Mouse (Mus musculus) heart, embryonic 13.5 days (tissue): ENCODE results near the gene Ppp1r9a. TPM values are rescaled to one million over a fixed set of nuclear protein-coding genes. Genes with fewer than 3 reads are reported as not detected.

Experiments
- ATAC-seq: fragments of 200-750 bp; cut with Nextera tagmentation; 2 replicates; pipeline ENCODE4 v1.8.0; 2017; ENCODE audit warnings: moderate TSS enrichment; ENCODE audit not compliant: insufficient number of reproducible peaks, low FRiP score, low TSS enrichment; ENCODE audit errors: extremely low read depth
- H3K27ac ChIP-seq: fragments of 300-500 bp; sonication (generic); replicated peaks from 2 replicates; pipeline ENCODE4 v1.5.1; 2015; ENCODE audit warnings: moderate library complexity, mild to moderate bottlenecking, inconsistent platforms
- H3K27me3 ChIP-seq: fragments of 300-500 bp; sonication (generic); replicated peaks from 2 replicates; pipeline ENCODE4 v1.6.1; 2015; ENCODE audit warnings: mild to moderate bottlenecking, inconsistent platforms
- H3K36me3 ChIP-seq: fragments of 300-500 bp; sonication (generic); 2 replicates; pipeline ENCODE4 v1.6.1; 2015; ENCODE audit warnings: mild to moderate bottlenecking, inconsistent platforms
- H3K4me1 ChIP-seq: fragments of 300-500 bp; sonication (generic); 2 replicates; pipeline ENCODE4 v1.6.1; 2015; ENCODE audit warnings: inconsistent platforms
- H3K4me2 ChIP-seq: fragments of 300-500 bp; sonication (generic); 2 replicates; pipeline ENCODE4 v1.6.1; 2015; ENCODE audit warnings: inconsistent platforms, mild to moderate bottlenecking, moderate library complexity
- H3K4me3 ChIP-seq: fragments of 300-500 bp; sonication (generic); 2 replicates; pipeline ENCODE4 v1.5.1; 2015; ENCODE audit warnings: moderate library complexity, mild to moderate bottlenecking, inconsistent platforms
- H3K9ac ChIP-seq: fragments of 300-500 bp; sonication (generic); 2 replicates; pipeline ENCODE4 v1.6.1; 2015; ENCODE audit warnings: inconsistent platforms, mild to moderate bottlenecking, moderate library complexity
- H3K9me3 ChIP-seq: fragments of 300-500 bp; sonication (generic); 2 replicates; pipeline ENCODE4 v1.6.1; 2016; ENCODE audit warnings: inconsistent platforms
- WGBS: fragments of 180-500 bp; shearing (Covaris S2); methylation state at CpG from one replicate; pipeline ENCODE4 v1.1.7; 2015; ENCODE audit warnings: mixed read lengths; 5-methylcytosine and 5-hydroxymethylcytosine counted together
- polyA plus RNA-seq: library from polyadenylated mRNA; unstranded; fragments of >200 nt; fragmentation: Nextera tagmentation; extraction: Ambion mirVana; gene quantifications from 2 replicates; pipeline ENCODE4 v1.2.1, GENCODE M21; 2015

The Ppp1r9a gene
- polyA plus RNA-seq, 1 experiment from 2014 or later: 13.1 TPM

DNA sequence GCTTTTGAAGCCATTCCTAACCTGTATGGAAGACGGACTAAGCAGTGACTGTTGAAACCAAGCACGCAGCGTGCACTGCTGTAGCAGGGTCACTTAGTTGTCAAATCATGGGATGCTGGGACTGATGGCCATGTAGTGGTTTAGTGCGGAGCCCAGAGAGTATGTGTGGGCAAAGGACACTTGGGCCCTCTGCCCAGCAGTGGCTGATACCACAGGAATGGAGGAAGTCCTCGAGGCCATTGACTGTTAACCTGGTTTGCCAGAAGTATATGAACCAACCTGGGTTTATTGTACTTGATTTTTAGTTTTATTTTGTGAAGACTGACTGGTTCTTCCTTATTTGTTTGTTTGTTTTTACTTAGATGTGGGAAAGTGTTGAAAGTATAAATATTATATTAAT, 84.4 kb downstream of the Ppp1r9a start:
- no peak for ATAC-seq

GRCm38 (mm10) chr6:4988688-4989087, 86.0 kb downstream of the Ppp1r9a start:
- no peaks in the 10 kb centered on the region for H3K36me3 ChIP-seq
- peaks cover 22% of the 10 kb centered on the region for H3K4me1 ChIP-seq
- no peak overlapping the region for H3K27ac ChIP-seq
- H3K4me3 ChIP-seq: no peak overlapping the region
- no peak overlapping the region for H3K9ac ChIP-seq
- H3K9me3 ChIP-seq: no peaks in the 10 kb centered on the region
- H3K4me2 ChIP-seq: no peak overlapping the region
- no peak for ATAC-seq
- H3K27me3 ChIP-seq: no peaks in the 10 kb centered on the region
- 53% methylated on average over 4 of the region's 4 CpGs for WGBS

More for the DNA sequence above, 84.4 kb downstream of the Ppp1r9a start:
- H3K4me1 ChIP-seq: peaks cover 15% of the 10 kb centered on the region
- 90% methylated on average over 5 of the region's 5 CpGs for WGBS
- no peak overlapping the region for H3K4me2 ChIP-seq
- no peaks in the 10 kb centered on the region for H3K9me3 ChIP-seq
- H3K27me3 ChIP-seq: no peaks in the 10 kb centered on the region
- no peaks in the 10 kb centered on the region for H3K36me3 ChIP-seq
- no peak overlapping the region for H3K4me3 ChIP-seq
- no peak overlapping the region for H3K27ac ChIP-seq
- H3K9ac ChIP-seq: no peak overlapping the region

DNA sequence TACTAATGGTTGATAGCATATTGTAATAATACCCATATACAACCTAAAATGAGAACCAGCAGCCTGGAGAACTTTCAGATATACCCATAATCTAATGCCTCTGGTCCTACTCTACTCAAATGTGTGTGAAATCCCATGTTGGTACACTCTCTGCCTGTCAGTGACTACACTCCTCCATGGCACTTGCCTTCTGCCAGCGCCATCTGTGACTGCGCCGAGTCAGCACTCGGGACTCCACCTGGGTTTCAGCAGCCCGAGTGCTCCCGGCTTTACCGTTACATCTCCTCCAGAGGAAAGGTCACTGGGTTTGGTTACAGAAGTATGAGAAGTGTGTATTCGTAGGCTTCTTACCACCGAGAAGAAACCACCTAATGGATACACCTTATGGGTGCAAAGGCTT, 89.6 kb downstream of the Ppp1r9a start:
- H3K36me3 ChIP-seq: no peaks in the 10 kb centered on the region
- no peaks in the 10 kb centered on the region for H3K27me3 ChIP-seq
- H3K4me1 ChIP-seq: peaks cover 42% of the 10 kb centered on the region
- no peak for ATAC-seq
- no peak overlapping the region for H3K4me2 ChIP-seq
- no peak overlapping the region for H3K4me3 ChIP-seq
- H3K9ac ChIP-seq: no peak overlapping the region
- H3K9me3 ChIP-seq: no peaks in the 10 kb centered on the region
- no peak overlapping the region for H3K27ac ChIP-seq
- 91% methylated on average over 9 of the region's 9 CpGs for WGBS

DNA sequence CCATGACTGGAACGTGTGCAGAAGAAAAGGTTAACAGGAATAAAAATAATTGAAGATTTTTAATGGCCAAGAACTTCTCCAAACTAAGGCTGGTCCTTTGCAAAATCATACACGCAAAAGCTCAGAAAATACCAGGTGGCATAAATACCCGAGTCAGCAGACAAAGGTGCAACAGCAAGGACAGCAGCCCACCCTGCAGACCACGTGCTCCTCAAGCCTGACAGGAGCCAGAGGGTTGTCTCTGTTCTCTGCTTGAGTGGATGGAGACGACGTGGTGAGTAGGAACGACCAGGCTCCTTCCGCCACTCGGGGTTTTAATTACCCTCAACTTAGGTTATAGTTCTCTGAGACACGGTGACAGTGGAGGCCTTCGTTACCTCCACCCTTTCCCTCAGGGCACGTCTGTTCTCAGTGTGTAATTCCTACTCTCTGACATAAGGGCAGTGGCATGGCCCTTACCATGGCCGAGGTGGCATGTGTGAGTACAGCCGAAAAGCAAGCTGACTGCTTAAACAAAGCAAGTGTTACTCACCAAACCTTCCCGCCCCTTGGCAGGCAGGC, 91.0 kb downstream of the Ppp1r9a start:
- H3K4me2 ChIP-seq: peak overlapping the region; percentile 38
- ATAC-seq: no peak
- WGBS: 46% methylated on average over 15 of the region's 15 CpGs

GRCm38 (mm10) chr6:4994161-4994919, 91.6 kb downstream of the Ppp1r9a start:
- peak overlapping the region; percentile 62 for H3K27ac ChIP-seq
- no peak overlapping the region for H3K4me3 ChIP-seq

More for the DNA sequence above, 91.0 kb downstream of the Ppp1r9a start:
- H3K4me1 ChIP-seq: peaks cover 37% of the 10 kb centered on the region
- H3K9me3 ChIP-seq: no peaks in the 10 kb centered on the region
- no peaks in the 10 kb centered on the region for H3K36me3 ChIP-seq
- H3K27ac ChIP-seq: peak overlapping the region; percentile 62
- no peaks in the 10 kb centered on the region for H3K27me3 ChIP-seq
- H3K4me3 ChIP-seq: no peak overlapping the region
- H3K9ac ChIP-seq: 0 out of 2 replicates have a peak overlapping the region, but pooled peaks have one; percentile 33

DNA sequence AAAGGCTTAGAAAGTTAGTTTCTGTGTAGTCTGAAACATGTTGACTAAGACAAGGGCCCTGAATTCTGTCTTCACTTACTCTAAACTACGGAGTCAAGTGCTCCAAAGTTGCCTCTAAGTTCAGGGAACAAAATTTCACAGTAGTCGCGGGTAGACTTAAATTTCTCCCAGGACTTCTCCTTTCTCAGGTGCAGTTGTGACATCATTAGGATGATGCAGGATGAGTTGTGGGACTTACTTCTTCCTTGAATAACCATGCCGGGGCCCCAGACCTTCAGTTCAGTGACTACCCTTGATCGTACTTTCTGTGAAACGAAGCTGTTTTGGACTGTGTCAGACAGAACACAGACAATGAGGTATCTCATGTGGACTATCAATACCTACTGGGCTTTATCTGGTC, 94.9 kb downstream of the Ppp1r9a start:
- peaks cover 45% of the 10 kb centered on the region for H3K4me1 ChIP-seq
- no peak overlapping the region; the same call in 1 of the 2 replicates for H3K9ac ChIP-seq
- 85% methylated on average over 6 of the region's 6 CpGs for WGBS
- H3K9me3 ChIP-seq: no peaks in the 10 kb centered on the region
- no peak overlapping the region for H3K4me2 ChIP-seq
- no peaks in the 10 kb centered on the region for H3K27me3 ChIP-seq
- H3K27ac ChIP-seq: no peak overlapping the region
- H3K4me3 ChIP-seq: no peak overlapping the region
- H3K36me3 ChIP-seq: no peaks in the 10 kb centered on the region
- ATAC-seq: no peak; the same call in 1 of the 2 replicates

More at GRCm38 (mm10) chr6:4994161-4994919, 91.6 kb downstream of the Ppp1r9a start:
- Histone ChIP-seq H3K9ac (0 out of 2 replicates have a peak overlapping the region, but pooled peaks have one; percentile 33), H3K4me2 (peak overlapping the region; percentile 38), H3K36me3 (no peaks in the 10 kb centered on the region), H3K27me3 (no peaks in the 10 kb centered on the region), H3K4me1 (peaks cover 41% of the 10 kb centered on the region), H3K9me3 (no peaks in the 10 kb centered on the region)
- WGBS: 47% methylated on average over 14 of the region's 14 CpGs
- ATAC-seq: no peak

DNA sequence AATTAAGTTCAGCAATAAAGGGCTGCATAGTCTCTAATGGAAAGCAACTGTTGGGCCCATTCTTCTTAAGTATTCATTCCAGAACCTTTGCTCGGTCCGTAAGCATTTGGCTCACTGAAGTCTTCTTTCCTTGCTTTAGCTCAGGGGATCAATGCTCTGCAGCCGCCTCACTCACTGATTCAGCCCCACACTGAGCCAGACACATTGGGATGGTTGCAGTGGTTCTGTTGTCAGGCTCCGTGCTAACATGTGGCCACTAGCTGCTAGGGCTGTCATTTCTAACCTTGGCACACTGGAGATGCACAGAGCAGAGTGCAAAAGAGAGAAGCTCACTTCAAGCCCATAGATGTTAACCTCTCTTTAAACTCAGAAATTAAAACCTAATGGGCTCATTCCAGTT, 96.2 kb downstream of the Ppp1r9a start:
- H3K4me1 ChIP-seq: peaks cover 37% of the 10 kb centered on the region
- H3K4me2 ChIP-seq: no peak overlapping the region
- no peak overlapping the region for H3K9ac ChIP-seq
- no peak overlapping the region for H3K4me3 ChIP-seq
- H3K27me3 ChIP-seq: no peaks in the 10 kb centered on the region
- H3K36me3 ChIP-seq: no peaks in the 10 kb centered on the region
- ATAC-seq: no peak
- H3K27ac ChIP-seq: no peak overlapping the region
- no peaks in the 10 kb centered on the region for H3K9me3 ChIP-seq
- 69% methylated on average over 4 of the region's 4 CpGs for WGBS

- no peak overlapping the region for H3K4me3 ChIP-seq
- ATAC-seq: no peak
These were observed 98.1 kb downstream of the Ppp1r9a start for GRCm38 (mm10) chr6:5000788-5001187.

GRCm38 (mm10) chr6:5005491-5006275, 103.0 kb downstream of the Ppp1r9a start:
- Histone ChIP-seq H3K27ac (peak overlapping the region; percentile 79), H3K27me3 (no peaks in the 10 kb centered on the region), H3K9me3 (no peaks in the 10 kb centered on the region), H3K9ac (peak overlapping the region; percentile 47), H3K4me1 (peaks cover 45% of the 10 kb centered on the region), H3K36me3 (no peaks in the 10 kb centered on the region), H3K4me2 (peak overlapping the region; percentile 62), H3K4me3 (peak overlapping the region; percentile 25)
- 21% methylated on average over 22 of the region's 22 CpGs for WGBS
- ATAC-seq: no peak

More at GRCm38 (mm10) chr6:5000788-5001187, 98.1 kb downstream of the Ppp1r9a start:
- Histone ChIP-seq H3K9me3 (no peaks in the 10 kb centered on the region), H3K4me1 (peaks cover 32% of the 10 kb centered on the region), H3K9ac (no peak overlapping the region), H3K4me2 (no peak overlapping the region), H3K27ac (no peak overlapping the region), H3K36me3 (no peaks in the 10 kb centered on the region), H3K27me3 (no peaks in the 10 kb centered on the region)
- WGBS: 78% methylated on average over 8 of the region's 8 CpGs

DNA sequence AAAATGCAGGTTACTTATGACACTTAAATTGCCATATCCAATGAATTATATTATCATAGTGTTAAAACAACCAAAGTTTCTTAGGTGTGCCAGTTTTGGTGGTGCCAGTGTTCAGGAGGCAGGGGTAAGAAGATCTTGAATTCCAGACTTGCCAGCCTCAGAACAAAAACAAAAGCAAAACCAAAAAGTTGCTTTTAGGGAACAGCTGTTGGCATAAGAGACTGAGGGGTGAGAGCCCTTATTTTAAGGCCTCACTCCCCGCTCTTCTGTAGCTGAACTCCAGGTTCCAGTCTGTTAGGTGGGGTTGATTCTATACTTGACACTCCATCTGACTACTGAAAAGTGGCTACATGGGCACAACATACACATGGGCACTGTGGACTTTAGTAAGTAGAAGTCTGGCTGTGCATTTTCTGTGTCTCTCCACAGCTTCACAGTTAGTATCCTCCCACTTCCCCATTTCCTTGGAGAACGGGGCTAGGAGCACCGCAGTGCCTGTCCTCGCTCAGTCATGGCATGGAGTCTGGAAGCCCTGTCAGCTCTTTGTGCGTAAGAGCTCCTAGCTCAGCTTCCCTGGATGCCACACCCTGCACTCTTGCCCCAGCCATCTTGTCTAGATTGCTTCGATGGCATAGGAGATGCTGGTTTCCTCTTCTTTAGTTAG, 103.7 kb downstream of the Ppp1r9a start:
- Histone ChIP-seq H3K27ac (peak overlapping the region; percentile 79), H3K4me3 (peak overlapping the region; percentile 25; the same call in 1 of the 2 replicates), H3K36me3 (no peaks in the 10 kb centered on the region), H3K4me2 (peak overlapping the region; percentile 62), H3K9me3 (no peaks in the 10 kb centered on the region), H3K27me3 (no peaks in the 10 kb centered on the region), H3K9ac (peak overlapping the region; percentile 47), H3K4me1 (peaks cover 52% of the 10 kb centered on the region)
- 73% methylated on average over 6 of the region's 6 CpGs for WGBS
- ATAC-seq: no peak

- H3K9me3 ChIP-seq: no peaks in the 10 kb centered on the region
- H3K27ac ChIP-seq: 0 out of 2 replicates have a peak overlapping the region, but pooled peaks have one; percentile 21
- 49% methylated on average over 2 of the region's 2 CpGs for WGBS
- H3K36me3 ChIP-seq: no peaks in the 10 kb centered on the region
- H3K27me3 ChIP-seq: no peaks in the 10 kb centered on the region
- H3K9ac ChIP-seq: 0 out of 2 replicates have a peak overlapping the region, but pooled peaks have one; percentile 26
- peak overlapping the region; percentile 16; the same call in 1 of the 2 replicates for H3K4me2 ChIP-seq
- ATAC-seq: no peak
- no peak overlapping the region for H3K4me3 ChIP-seq
- H3K4me1 ChIP-seq: peaks cover 52% of the 10 kb centered on the region
These were observed 105.4 kb downstream of the Ppp1r9a start for GRCm38 (mm10) chr6:5008166-5008565.
